Mouse (Mus musculus) c-Kit-negative CD71-positive TER-119-positive erythroid progenitor cells, embryonic 14.5 days (primary cell): ENCODE data around the gene Irf2bp1.
A peak's percentile ranks its signal among the peaks of the same experiment; 100 is the strongest.

Experiments
- DNase-seq: peaks from one replicate; pipeline ENCODE4 v3.0.0-alpha.2; 2013; ENCODE audit warnings: low read depth, low spot score

The Irf2bp1 gene

DNA sequence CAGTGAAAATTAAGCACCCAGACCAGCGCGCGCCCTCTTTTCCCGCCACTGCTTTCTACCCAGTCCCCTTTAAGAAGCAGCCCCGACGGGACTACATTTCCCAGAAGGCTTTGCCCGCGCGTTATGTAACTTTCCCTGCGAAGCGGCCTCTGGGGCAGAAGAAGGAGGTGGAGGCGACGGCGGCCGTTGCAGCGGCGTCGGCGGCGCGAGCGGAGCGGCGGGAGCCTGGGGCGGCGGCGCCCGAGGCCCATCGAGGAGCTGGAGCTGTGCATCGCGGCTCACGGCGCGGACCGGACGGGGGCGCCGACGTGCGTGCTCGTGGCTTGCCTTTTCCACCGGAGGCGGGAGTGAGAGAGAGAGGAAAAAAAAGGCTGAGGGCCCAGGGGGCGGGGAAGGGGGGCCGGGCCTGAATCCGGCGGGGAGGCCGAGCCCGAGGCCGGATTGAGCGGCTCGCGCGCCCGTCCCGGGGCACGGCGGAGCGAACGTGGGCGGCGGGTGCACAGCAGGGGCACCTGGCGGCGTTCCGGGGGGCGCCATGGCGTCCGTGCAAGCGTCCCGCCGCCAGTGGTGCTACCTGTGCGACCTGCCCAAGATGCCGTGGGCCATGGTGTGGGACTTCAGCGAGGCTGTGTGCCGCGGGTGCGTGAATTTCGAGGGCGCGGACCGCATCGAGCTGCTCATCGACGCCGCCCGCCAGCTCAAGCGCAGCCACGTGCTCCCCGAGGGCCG, at the start of gene Irf2bp1:
Gene Irf2bp1 (plus strand): TSS at position 143 of the 729 bp plus-strand sequence.
- DNase-seq, result peak; percentile 85

DNA sequence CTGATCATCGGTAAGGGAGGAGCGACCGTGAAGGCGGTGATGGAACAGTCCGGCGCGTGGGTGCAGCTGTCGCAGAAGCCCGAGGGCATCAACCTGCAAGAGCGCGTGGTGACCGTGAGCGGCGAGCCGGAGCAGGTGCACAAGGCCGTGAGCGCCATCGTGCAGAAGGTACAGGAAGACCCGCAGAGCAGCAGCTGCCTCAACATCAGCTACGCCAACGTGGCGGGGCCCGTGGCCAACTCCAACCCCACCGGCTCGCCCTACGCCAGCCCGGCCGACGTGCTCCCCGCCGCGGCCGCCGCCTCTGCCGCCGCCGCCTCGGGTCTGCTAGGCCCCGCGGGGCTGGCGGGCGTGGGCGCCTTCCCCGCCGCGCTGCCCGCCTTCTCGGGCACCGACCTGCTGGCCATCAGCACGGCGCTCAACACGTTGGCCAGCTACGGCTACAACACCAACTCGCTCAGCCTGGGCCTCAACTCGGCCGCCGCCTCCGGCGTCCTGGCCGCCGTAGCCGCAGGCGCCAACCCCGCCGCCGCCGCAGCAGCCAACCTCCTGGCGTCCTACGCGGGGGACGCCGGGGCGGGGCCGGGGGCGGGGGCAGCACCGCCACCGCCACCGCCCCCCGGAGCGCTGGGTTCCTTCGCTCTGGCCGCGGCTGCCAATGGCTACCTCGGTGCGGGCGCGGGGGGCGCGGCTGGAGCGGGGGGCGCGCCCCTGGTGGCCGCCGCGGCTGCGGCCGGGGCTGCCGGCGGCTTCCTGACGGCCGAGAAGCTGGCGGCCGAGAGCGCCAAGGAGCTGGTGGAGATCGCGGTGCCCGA, 46.1 kb upstream of the Irf2bp1 start:
- no peak for DNase-seq

DNA sequence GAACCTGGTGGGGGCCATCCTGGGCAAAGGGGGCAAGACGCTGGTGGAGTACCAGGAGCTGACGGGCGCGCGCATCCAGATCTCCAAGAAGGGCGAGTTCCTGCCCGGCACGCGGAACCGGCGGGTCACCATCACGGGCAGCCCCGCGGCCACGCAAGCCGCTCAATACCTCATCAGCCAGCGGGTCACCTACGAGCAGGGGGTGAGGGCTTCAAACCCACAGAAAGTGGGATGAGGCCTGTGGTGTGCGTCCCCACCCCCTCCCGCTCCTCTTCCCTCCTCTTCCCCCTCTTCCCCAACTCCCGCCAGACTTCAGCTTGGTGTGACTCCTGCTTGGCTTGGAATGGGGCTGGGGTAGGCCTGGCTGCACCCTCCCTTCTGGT, 45.5 kb upstream of the Irf2bp1 start:
- no peak for DNase-seq

DNA sequence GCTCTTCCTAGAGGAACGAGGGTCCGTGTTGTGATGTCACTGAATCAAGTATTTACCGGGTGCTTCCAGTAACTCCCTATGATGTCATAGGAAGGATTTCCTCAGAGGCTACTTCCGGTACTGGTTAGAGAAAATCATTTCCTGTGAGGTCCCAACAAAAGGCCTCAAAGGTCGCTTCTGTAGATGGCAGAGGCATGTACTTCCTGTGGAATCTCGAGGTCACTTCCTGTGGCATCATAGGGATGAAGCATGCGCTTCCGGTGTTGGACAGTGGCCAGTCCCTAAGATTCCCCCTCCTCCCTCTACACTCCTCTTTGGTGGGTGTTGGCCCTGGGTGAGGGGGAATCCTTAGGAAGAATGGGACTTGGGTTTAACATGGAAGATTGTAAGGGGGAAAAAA, 44.4 kb upstream of the Irf2bp1 start:
- DNase-seq, result no peak

DNA sequence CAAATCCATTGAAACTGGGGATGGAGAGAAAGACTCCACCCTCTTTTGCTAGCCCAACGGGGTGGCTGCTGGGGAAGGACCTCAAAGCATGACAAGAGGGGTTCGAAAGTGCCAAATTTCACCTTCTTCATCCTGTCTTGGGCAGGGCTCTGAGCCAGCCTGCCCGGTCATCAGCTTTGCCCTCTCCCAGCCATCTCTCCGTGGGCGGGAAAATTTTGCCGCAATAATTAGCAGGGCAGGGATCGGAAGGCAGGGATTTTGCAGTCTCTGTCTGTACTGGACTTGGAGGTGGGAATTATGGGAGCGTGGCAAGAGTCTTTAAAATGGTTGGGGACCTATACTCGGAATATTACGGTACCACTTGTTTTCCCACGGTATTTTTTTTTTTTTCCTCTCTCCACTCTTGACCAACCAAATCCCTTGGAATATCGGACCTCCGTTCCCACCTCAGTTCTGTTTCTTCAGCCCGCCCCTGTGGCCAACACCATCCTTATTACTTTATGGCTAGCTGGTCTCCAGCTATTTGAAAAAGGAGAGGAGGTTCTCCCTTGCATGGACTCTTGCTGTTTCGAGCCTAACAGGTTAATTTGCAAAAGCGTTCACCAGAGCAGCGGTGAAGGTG, 41.6 kb upstream of the Irf2bp1 start:
- no peak for DNase-seq

DNA sequence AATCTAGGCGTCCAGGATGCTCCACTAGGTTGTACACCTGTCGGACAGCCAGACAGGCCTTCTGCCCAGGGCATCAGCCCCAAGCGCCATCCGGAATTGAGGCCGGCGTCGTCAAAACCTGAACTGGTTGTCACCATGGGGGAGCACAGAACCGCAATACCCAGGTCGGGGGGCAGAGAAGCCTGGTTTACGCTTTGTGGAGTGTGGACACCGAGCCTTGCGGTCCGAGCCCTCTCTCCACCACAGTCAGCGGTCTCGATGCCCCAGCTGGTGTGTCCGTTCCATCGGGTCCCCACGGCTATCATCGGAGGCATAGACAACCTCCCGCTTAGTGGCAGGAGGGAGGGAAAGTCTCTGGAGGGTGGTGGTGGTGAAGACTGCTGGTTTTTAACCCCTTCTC, 41.0 kb upstream of the Irf2bp1 start:
- DNase-seq, result no peak

DNA sequence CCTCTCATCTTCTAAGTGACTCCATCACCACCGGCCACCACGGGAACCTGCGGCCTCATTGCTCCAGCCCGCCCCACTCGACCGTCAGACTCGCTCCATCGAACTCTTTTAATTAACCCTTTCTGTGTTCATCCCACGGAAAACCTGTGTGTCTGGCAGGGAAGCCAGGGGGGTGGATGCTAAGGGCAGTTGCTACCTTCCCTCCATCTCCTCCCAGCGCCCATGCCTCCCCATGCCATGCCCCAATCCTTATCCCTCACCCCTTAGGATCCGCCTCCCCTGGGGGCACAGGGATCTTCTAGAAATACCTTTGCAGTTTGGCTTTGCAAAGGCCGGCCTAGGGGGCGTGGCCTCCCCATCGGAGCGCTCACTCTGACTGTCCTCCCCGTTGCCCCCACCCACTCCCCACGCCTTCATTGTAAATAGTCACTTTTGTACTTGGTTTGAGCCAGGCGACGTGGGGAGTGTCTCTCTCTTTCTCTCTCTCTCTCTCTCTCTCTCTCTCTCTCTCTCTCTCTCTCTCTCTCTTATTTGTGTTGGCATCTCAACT, 40.5 kb upstream of the Irf2bp1 start:
- DNase-seq, result no peak

DNA sequence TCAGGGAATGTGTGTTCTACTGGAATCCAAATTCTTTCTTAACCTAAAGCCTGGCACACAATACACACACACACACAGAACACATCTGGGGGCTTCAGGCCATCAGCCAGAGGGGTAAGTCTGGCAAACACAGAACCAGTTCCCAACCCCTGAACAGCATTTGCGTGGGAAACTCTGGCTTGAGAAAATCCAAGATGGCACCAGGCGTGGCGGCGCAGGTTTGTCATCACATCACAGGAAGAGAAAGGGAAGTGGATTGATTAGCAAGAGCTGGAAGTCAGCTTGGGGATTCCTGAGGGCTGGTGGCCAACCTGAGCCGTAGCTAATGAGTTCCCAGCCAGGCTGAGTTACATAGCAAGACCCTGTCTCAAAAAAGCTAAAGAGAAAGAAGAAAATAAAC, 38.5 kb upstream of the Irf2bp1 start:
- no peak for DNase-seq

DNA sequence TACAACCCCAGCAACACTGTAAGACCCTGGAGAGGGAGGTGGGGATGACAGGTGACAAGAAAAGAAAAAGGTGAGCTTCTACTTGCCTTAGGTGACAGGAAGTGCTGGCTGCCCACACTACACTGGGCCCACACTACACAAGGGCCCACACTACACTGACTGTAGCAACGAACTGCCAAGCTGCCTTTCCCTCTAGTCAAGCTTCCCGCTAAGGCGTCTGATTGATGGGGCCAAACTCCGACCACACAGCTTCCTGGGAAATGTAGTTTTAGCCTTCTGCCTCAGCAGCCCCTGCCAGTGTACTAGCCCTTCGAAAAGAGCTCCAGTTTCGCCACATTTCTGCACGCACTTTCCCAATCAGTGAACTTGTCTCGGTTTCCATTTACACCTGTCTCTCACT, 36.2 kb upstream of the Irf2bp1 start:
- no peak for DNase-seq

DNA sequence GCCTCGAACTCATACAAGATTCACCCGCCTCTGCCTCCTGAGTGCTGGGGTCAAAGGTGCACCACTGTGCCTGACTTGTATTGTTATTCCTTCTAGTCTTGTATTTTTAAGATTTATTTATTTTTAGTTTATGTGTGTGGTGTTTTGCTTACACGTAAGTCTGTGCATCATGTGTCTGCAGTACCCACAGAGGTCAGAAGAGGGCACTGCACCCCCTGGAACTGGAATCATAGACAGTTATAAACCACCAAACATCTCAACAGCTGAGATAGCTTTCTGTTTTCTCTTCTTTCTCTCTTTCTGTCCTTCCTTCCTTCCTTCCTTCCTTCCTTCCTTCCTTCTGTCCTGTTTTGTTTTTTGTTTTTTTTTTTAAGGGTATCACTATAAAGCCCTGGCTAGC, 32.9 kb upstream of the Irf2bp1 start:
- no peak for DNase-seq

DNA sequence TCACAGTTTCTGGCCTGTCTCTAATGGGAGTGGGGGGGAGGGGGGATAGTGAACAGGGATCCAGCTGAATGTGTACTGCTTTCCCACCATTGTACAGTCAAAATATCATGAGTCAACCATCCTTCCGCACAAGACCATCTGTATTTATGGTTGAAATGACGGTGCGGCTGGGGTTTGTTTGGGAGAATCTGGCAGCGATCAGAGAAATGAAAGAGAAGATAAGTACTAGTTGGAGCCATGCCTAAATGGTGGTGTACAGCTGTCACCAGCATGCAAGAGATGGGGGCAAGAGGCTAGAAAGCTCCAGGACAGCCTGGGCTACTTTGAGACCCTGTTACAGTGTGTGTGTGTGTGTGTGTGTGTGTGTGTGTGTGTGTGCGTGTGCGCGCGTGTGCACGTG, 25.5 kb upstream of the Irf2bp1 start:
- no peak for DNase-seq

DNA sequence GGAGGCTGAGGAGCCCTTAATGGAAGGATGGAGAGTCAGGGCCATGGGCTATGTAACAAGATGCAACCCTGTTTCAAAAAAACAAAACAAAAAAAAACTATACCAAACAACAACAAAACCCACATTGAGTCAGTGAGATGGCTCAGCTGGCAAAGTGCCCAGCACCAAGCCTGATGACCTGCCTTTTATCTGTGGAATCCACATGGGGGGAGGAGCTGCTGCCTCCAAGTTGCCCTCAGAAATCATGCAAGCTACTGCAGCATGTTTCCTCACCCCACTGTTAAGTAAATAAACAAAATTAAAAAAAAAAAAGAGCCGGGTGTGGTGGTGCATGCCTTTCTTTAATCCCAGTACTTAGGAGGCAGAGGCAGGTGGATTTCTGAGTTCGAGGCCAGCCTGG, 17.3 kb upstream of the Irf2bp1 start:
- DNase-seq, result no peak

DNA sequence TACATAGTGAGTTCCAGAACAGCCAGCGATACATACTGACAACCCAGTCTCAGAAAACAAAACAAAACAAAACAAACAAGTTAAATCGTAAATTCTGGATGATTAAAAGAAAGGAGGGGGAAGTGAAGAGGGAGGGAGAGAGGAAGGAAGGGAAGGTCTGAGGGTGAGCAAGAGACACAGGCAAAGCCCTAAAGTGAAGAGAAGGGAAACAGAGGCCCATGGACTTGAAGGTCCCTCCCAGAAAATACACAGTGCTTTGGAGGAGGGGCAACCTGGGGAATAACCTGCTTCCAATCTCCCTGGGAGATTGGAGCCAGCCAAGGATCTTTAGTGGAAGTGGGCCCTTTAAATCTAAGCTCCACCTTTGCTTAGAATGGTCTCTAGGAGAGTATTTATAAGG, 16.7 kb upstream of the Irf2bp1 start, which contains the start of gene Nanos2:
Gene Nanos2 (plus strand): TSS at position 301 of the 400 bp plus-strand sequence.
- DNase-seq, result no peak

DNA sequence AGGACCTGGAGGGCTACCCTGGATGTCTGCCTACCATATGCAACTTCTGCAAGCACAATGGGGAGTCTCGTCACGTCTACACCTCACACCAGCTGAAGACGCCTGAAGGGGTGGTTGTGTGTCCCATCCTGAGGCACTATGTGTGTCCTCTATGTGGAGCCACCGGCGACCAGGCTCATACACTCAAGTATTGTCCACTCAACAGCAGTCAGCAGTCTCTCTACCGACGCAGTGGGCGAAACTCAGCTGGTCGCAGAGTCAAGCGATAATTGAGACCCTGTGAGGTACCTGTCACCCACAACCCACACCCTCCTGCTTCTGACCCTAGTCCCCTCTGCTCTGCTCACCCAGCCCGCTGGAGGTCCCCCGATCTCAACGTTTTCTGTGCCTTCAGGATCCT, 16.1 kb upstream of the Irf2bp1 start:
- DNase-seq, result no peak

DNA sequence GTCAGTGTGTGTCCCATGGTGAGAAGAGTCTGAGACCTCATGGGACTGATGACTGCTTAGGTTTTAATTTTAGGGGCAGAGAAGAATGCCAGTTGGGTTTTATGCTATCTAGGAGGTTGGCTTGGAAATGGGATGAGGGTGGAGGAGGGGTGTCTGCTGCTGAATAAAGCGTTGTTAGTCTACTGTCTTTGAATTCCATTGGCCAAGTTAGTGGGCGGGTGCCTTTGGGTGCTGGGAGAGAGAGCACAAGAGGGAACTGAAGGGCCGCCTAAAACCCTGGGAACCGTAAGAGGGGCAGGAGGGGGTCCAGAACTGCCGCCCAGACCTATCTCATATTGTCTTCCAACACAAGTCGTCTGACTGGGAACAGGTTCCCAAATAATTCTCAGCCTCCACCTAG, 15.1 kb upstream of the Irf2bp1 start:
- DNase-seq, result no peak

DNA sequence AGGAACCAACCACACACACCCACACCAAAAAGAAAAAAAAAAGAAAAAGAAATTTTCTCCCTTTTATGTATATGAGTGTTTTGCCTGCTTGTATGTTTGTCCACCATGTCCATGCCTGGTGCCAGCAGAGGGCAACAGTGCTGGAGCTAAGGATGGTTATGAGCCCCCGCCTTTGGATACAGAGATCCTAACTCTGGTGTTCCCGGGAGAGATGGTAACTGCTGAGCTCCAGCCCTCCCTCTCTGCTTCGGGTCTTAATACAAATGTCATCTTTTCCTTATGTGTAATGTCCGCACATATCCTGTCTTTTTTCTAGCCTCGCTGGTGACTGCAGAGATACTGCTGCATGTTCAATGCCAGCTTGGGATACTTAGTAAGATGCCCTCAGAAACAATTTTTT, 13.8 kb upstream of the Irf2bp1 start:
- DNase-seq, result no peak

DNA sequence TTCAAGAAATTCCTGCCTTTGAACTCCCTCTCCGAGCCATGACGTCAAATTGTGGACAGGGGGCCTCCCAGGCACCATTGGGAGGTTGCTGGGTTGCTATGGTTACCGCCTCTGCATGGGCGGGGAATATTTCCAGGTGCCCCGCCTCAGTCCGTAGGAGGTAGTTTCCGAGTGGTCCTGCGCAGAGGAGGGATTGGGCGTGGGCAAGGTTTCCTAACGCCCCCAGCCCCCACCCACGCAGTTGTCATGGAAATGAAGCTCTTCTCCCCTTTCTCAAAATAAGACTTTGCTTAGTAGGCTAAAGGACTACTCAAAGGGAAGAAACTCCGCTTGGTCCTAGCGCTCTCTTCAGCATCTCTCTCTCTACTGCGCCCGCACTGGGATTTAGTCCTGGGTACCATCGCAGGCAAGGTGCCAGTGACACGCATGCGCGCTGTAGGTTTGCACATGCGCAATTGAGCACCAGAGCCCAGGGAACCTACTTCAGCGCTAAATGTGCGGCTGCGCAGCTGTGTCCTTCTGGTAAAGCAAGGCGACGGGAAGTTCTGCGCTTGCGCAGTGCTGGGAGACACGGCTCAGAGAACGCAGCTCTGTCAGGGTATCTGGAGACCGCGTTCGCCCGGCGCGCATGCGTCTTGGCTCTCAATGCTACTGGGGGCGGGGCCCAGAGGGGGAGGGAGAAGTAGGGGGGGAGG, 13.1 kb upstream of the Irf2bp1 start, which contains the start of gene Mypop:
Gene Mypop (plus strand): TSS at position 645 of the 695 bp plus-strand sequence.
- peak; percentile 65 for DNase-seq

DNA sequence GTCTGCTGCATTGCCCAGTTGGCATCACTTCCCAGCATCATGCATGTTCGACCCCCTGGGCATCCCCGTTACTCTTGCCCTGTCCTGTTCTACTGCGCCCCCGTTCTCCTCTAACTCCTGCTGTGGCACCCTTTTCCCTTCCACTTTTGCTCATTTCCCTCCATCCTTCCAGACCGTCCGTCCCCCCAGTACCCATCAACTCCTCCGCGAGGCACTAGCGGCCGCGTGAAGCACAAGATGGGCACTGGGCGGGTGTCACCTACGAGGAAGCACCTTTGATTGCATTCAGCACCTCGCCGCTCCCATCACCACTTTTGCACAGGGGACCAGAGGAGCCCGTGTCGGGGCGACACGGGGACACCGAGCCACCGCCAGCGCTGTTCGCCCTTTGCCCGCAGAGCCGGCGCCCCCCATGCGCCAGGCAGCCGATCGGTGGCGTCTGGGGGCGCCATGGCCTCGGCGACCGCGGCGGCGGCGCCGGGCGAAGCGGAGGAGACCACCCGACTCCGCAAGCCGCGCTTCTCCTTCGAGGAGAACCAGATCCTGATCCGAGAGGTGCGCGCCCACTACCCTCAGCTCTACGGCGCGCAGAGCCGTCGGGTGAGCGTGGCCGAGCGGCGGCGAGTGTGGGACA, 12.1 kb upstream of the Irf2bp1 start:
- DNase-seq, result no peak

DNA sequence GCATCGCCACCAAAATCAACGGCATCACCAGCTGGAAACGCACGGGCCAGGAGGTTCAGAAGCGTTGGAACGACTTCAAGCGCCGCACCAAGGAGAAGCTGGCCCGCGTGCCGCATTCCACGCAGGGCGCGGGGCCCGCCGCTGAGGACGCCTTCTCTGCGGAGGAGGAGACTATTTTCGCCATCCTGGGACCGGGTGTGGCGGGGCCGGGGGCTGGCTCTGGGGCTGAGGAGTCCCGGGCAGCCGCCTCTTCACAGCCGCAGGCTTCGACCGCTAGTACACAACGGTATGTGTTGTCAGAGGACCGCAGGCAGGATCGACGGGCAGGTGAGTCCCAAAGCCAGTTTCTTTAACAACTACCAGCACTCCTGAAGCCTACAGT, 11.6 kb upstream of the Irf2bp1 start:
- no peak for DNase-seq

DNA sequence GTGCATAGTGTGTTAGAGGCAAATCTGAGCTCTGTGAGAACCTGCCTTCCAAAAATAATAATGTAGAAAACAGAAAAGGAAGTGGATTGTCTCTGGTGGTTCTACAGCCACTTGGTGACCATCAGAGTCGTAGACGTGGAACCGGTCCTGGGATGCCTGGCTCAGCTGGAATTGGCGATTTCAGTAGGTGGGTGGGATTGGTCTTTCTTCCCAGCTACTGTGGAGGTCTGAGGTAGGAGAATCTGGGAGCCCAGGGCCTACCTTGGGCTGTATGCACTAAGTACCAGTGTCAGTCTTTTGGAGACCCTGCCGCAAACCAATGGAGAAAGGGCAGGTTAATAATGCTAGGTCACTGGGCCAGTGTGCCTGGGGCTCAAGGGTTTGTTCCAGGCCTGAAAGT, 10.8 kb upstream of the Irf2bp1 start:
- DNase-seq, result no peak

DNA sequence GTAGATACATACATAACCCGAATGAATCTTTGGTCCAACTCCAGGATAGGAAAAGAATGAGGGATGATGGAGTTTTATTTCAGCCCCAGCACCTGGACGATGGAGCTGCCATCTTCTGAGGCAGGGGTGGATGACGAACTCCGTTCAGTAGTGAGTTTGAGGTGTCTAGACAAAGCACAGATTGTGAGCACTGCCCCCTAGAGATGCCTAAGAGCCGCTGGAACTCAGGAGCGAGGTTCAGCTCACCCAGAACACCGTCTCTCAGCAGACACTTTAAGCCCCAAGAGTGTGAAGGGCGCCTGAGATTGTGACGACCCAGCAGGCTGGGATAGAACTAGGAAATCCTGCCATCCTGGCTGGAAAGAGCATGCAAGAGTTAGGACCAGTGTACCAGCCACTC, 5.0 kb upstream of the Irf2bp1 start:
- DNase-seq, result no peak
